Mouse (Mus musculus): Measurements from ENCODE around the gene Gm10382.

Gm10382 gene

GRCm38 (mm10) chr5:125389131-125389578 lies at the start of gene Gm10382:
Gene Gm10382, plus strand, starts transcription at chr5:125389322.
- in situ Hi-C loops (cut with MboI), result no loop called here

- in situ Hi-C loops (cut with MboI), result no loop called here
These were observed 49.1 kb upstream of the Gm10382 start for GRCm38 (mm10) chr5:125339851-125340531.

- in situ Hi-C loops (cut with MboI), result no loop called here
These were observed 48.4 kb upstream of the Gm10382 start, which contains the start of gene Scarb1 for GRCm38 (mm10) chr5:125340547-125341262. Gene Scarb1, minus strand, starts transcription at chr5:125341094.

GRCm38 (mm10) chr5:125341459-125342090 lies 47.5 kb upstream of the Gm10382 start:
- in situ Hi-C loops (cut with MboI), result no loop called here

- in situ Hi-C loops (cut with MboI), result no loop called here
These were observed 44.8 kb upstream of the Gm10382 start for GRCm38 (mm10) chr5:125344296-125344695.

- in situ Hi-C loops (cut with MboI), result no loop called here
These were observed 41.1 kb upstream of the Gm10382 start for GRCm38 (mm10) chr5:125348067-125348466.

- in situ Hi-C loops (cut with MboI), result no loop called here
These were observed 40.6 kb upstream of the Gm10382 start for GRCm38 (mm10) chr5:125348487-125348886.

GRCm38 (mm10) chr5:125349391-125349790 lies 39.7 kb upstream of the Gm10382 start:
- in situ Hi-C loops (cut with MboI), result no loop called here

GRCm38 (mm10) chr5:125351057-125351456 lies 38.1 kb upstream of the Gm10382 start:
- in situ Hi-C loops (cut with MboI), result no loop called here

- in situ Hi-C loops (cut with MboI), result no loop called here
These were observed 37.2 kb upstream of the Gm10382 start for GRCm38 (mm10) chr5:125351939-125352338.

- in situ Hi-C loops (cut with MboI), result no loop called here
These were observed 36.3 kb upstream of the Gm10382 start for GRCm38 (mm10) chr5:125352781-125353294.

GRCm38 (mm10) chr5:125354885-125355492 lies 34.1 kb upstream of the Gm10382 start:
- in situ Hi-C loops (cut with MboI), result no loop called here

- in situ Hi-C loops (cut with MboI), result no loop called here
These were observed 33.5 kb upstream of the Gm10382 start for GRCm38 (mm10) chr5:125355650-125356049.

GRCm38 (mm10) chr5:125357543-125358269 lies 31.4 kb upstream of the Gm10382 start:
- in situ Hi-C loops (cut with MboI), result no loop called here

- in situ Hi-C loops (cut with MboI), result no loop called here
These were observed 30.9 kb upstream of the Gm10382 start for GRCm38 (mm10) chr5:125358270-125358608.

GRCm38 (mm10) chr5:125360566-125360965 lies 28.6 kb upstream of the Gm10382 start:
- in situ Hi-C loops (cut with MboI), result no loop called here

GRCm38 (mm10) chr5:125360981-125361510 lies 28.1 kb upstream of the Gm10382 start:
- in situ Hi-C loops (cut with MboI), result no loop called here

- in situ Hi-C loops (cut with MboI), result no loop called here
These were observed 25.2 kb upstream of the Gm10382 start for GRCm38 (mm10) chr5:125363894-125364293.

- in situ Hi-C loops (cut with MboI), result no loop called here
These were observed 24.2 kb upstream of the Gm10382 start for GRCm38 (mm10) chr5:125364851-125365429.

GRCm38 (mm10) chr5:125368156-125368555 lies 21.0 kb upstream of the Gm10382 start:
- in situ Hi-C loops (cut with MboI), result no loop called here

GRCm38 (mm10) chr5:125368568-125368967 lies 20.6 kb upstream of the Gm10382 start:
- in situ Hi-C loops (cut with MboI), result no loop called here

Data from mature B cell (primary cell).